Mouse (Mus musculus) adrenal gland, adult 18-20 months (tissue): ENCODE results near the gene Hist2h4. TPM values are rescaled to one million over a fixed set of nuclear protein-coding genes. Genes with fewer than 3 reads are reported as not detected.
"Not testable (repeated sequence)": the region's sequence is repeated elsewhere in the genome, so short reads cannot be mapped to it uniquely, and the experiment has no call there.

Source experiments
- DNase-seq, 2 experiments: peaks; one replicate each; pipeline ENCODE4 v3.0.0; 2021 to 2022; ENCODE audit warnings: low spot score in 2 of 2
- long read RNA-seq, 2 experiments: library from polyadenylated mRNA; stranded (forward); transcript quantifications; one replicate each; pipeline ENCODE4 v2.0.0; 2021
- total RNA-seq, 2 experiments: library from RNA; stranded (reverse); gene quantifications; 1 replicate in 1 of 2; 2 replicates in 1 of 2; pipeline ENCODE4 v1.2.3; 2021

Hist2h4 gene
- total RNA-seq: 10 to 100 TPM; 21.2 to 22.1 TPM
- long read RNA-seq, experiment 1: 0 reads
- long read RNA-seq, experiment 2: 0 reads

GRCm38 (mm10) chr3:96262979-96263550 lies at the start of gene Hist2h4:
Gene Hist2h4, minus strand, starts transcription at chr3:96263311.
- DNase-seq: peak; percentile 94 to 95

GRCm38 (mm10) chr3:96312341-96313098 lies 49.4 kb upstream of the Hist2h4 start:
- DNase-seq: no peak

GRCm38 (mm10) chr3:96309441-96309840 lies 46.3 kb upstream of the Hist2h4 start:
- no peak for DNase-seq

GRCm38 (mm10) chr3:96306506-96306905 lies 43.4 kb upstream of the Hist2h4 start:
- DNase-seq: no peak

GRCm38 (mm10) chr3:96302076-96302475 lies 39.0 kb upstream of the Hist2h4 start:
- DNase-seq: no peak

GRCm38 (mm10) chr3:96300706-96301529 lies 37.8 kb upstream of the Hist2h4 start:
- no peak for DNase-seq

- DNase-seq: no peak
These were observed 36.5 kb upstream of the Hist2h4 start for GRCm38 (mm10) chr3:96299562-96299961.

- no peak for DNase-seq
These were observed 35.2 kb upstream of the Hist2h4 start for GRCm38 (mm10) chr3:96298360-96298759.

- no peak for DNase-seq
These were observed 30.7 kb upstream of the Hist2h4 start, which contains the start of gene Fcgr1 for GRCm38 (mm10) chr3:96293787-96294186. Gene Fcgr1, minus strand, starts transcription at chr3:96293969.

- no peak for DNase-seq
These were observed 30.3 kb upstream of the Hist2h4 start for GRCm38 (mm10) chr3:96293368-96293767.

GRCm38 (mm10) chr3:96292641-96293040 lies 29.5 kb upstream of the Hist2h4 start:
- DNase-seq: no peak

- DNase-seq: not testable (repeated sequence)
These were observed 27.6 kb upstream of the Hist2h4 start for GRCm38 (mm10) chr3:96290727-96291126.

- no peak for DNase-seq
These were observed 26.1 kb upstream of the Hist2h4 start for GRCm38 (mm10) chr3:96289201-96289600.

- not testable (repeated sequence) for DNase-seq
These were observed 24.2 kb upstream of the Hist2h4 start for GRCm38 (mm10) chr3:96287334-96287733.

- no peak for DNase-seq
These were observed 21.3 kb upstream of the Hist2h4 start for GRCm38 (mm10) chr3:96284457-96284856.

GRCm38 (mm10) chr3:96280660-96281059 lies 17.5 kb upstream of the Hist2h4 start:
- DNase-seq: no peak

- peak; percentile 86 to 88 for DNase-seq
These were observed 14.9 kb upstream of the Hist2h4 start for GRCm38 (mm10) chr3:96277800-96278624.

GRCm38 (mm10) chr3:96277428-96277799 lies 14.3 kb upstream of the Hist2h4 start:
- DNase-seq: no peak

GRCm38 (mm10) chr3:96273591-96274465 lies 10.7 kb upstream of the Hist2h4 start:
- no peak for DNase-seq
